Mouse (Mus musculus): ENCODE results near the gene Tcf12. TPM values are rescaled to one million over a fixed set of nuclear protein-coding genes. Genes with fewer than 3 reads are reported as not detected.

Tcf12 gene
- total and polyA plus RNA-seq, 3 experiments: 41.4 to 42.3 (median 41.7) TPM

DNA sequence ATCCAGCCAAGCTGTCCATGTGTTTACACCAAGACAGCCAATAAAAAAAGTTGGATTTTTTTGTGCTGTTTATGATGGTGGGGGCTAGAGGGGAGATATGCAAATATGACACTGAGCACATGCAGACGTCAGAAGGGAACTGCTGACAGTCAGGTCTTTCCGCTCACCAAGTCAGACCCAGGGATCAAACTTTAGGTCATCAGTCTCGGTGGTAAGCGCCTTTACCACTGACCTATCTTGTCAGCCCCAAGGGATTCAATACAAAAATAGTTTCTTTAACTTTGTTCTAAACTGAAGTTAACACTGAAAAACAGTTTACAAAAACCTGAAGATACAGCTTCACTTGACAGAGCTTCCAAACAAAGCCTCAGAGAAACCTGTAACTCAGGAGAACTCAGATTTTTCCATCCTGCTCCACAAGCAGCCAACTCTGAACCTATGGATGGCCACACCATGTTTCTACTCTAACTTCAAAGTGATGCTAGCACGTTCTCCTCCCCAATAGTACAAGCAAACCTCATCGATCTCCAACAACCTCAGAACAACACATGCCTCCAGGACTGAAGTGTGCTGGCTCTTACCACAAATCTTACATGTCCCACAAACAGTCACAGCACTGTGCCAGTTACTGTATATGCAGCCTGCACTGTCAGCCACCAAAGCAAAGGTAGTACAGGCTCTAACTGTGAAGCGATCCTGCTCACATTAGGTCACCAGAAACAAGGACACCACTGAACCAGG, 11.6 kb downstream of the Tcf12 start:
- Histone ChIP-seq H3K27ac (ENCODE audit: insufficient read depth, low read depth) (peak overlapping the region; percentile 89), H3K27me3 (replicated peaks) (no peaks in the 10 kb centered on the region), H3K9me3 (replicated peaks; ENCODE audit: low read length) (no peaks in the 10 kb centered on the region), H3K79me2 (replicated peaks; ENCODE audit: control insufficient read depth, extremely low read depth, insufficient read depth, poor library complexity, severe bottlenecking) (peaks cover 29% of the 10 kb centered on the region), H3K4me2 (ENCODE audit: insufficient read depth, low read depth, poor library complexity, severe bottlenecking) (peak overlapping the region; percentile 64; the same call in 1 of the 2 replicates), H3K36me3 (replicated peaks in 1 of 2; ENCODE audit: control insufficient read depth in 1 of 2, insufficient read depth in 1 of 2, low read length in 1 of 2) (peaks cover 2 to 14% of the 10 kb centered on the region in 2 experiments), H3K4me1 (ENCODE audit: control insufficient read depth in 1 of 2, insufficient read depth in 2 of 2) (peaks cover 12 to 61% of the 10 kb centered on the region in 2 experiments), H3K4me3 (replicated peaks in 1 of 3; ENCODE audit: low read depth in 2 of 3, low read length in 2 of 3, poor library complexity in 1 of 3) (peak overlapping the region in 1 of 3 experiments; percentile 38), H3K9ac (ENCODE audit: insufficient read depth, low read depth) (no peak overlapping the region; the same call in 1 of the 2 replicates)
- peak; percentile 66 for DNase-seq (ENCODE audit: extremely low read depth)
- in situ Hi-C loops (cut with MboI; ENCODE audit: low pct_ligation_motif_present, low pct_unique_long_range_greater_than_20kb, low sequenced_read_pairs): no loop called here
- dilution Hi-C loops (cut with MboI; ENCODE audit: extremely low pct_ligation_motif_present, extremely low pct_unique_long_range_greater_than_20kb, low sequenced_read_pairs): no loop called here
- peak; percentile 75 for TF ChIP-seq IRF4 (IDR thresholded peaks at IDR 0.05; ENCODE audit: low read depth, low read length)
- TF ChIP-seq JUN (IDR thresholded peaks at IDR 0.05; ENCODE audit: insufficient read depth, low read depth, low read length): peak; percentile 38
- peak; percentile 57 for TF ChIP-seq MXI1 (IDR thresholded peaks at IDR 0.05; ENCODE audit: low read depth, low read length)
- TF ChIP-seq EP300 (IDR thresholded peaks at IDR 0.05; ENCODE audit: low read length): peak; percentile 72
- TF ChIP-seq NELFE (IDR thresholded peaks at IDR 0.05; ENCODE audit: low read depth, low read length): no peak
- TF ChIP-seq CHD2 (IDR thresholded peaks at IDR 0.05; ENCODE audit: low read length): peak; percentile 32; the same call in 1 of the 2 replicates
- TF ChIP-seq MYC (IDR thresholded peaks at IDR 0.05; ENCODE audit: low read depth, low read length): peak; percentile 57; the same call in 1 of the 2 replicates
- TF ChIP-seq POLR2A (IDR thresholded peaks at IDR 0.05; ENCODE audit: low read depth, low read length): no peak
- no peak for TF ChIP-seq CTCF (conservative IDR thresholded peaks at IDR 0.05 in 1 of 2, IDR thresholded peaks at IDR 0.05 in 1 of 2; ENCODE audit: low read depth in 2 of 2, low read length in 2 of 2)
- 0 out of 2 replicates have a peak, but pooled peaks have one; percentile 42 for TF ChIP-seq TCF12 (IDR thresholded peaks at IDR 0.05; ENCODE audit: low read depth, low read length)
- no peak for TF ChIP-seq ZC3H11A (IDR thresholded peaks at IDR 0.05; ENCODE audit: low read depth, low read length)
- no peak for TF ChIP-seq RCOR1 (conservative IDR thresholded peaks at IDR 0.05; ENCODE audit: low read depth, low read length)
- no peak for TF ChIP-seq NRF1 (IDR thresholded peaks at IDR 0.05; ENCODE audit: low read depth, low read length)
- no peak for TF ChIP-seq ZKSCAN1 (IDR thresholded peaks at IDR 0.05; ENCODE audit: borderline replicate concordance, low read depth, low read length)
- peak; percentile 88 for TF ChIP-seq BHLHE40 (IDR thresholded peaks at IDR 0.05; ENCODE audit: low read depth, low read length)
- TF ChIP-seq ELF1 (IDR thresholded peaks at IDR 0.05; ENCODE audit: low read depth, low read length): peak; percentile 46; the same call in 1 of the 2 replicates
- peak; percentile 88 for TF ChIP-seq ETS1 (conservative IDR thresholded peaks at IDR 0.05; ENCODE audit: low read depth, low read length)
- TF ChIP-seq ZMIZ1 (IDR thresholded peaks at IDR 0.05; ENCODE audit: low read depth, low read length): no peak
- peak; percentile 90 for TF ChIP-seq MEF2A (IDR thresholded peaks at IDR 0.05; ENCODE audit: borderline replicate concordance, low read depth, low read length)
- no peak for TF ChIP-seq PAX5 (IDR thresholded peaks at IDR 0.05; ENCODE audit: low read length)
- TF ChIP-seq JUND (conservative IDR thresholded peaks at IDR 0.05; ENCODE audit: low read depth, low read length): no peak
- TF ChIP-seq USF2 (conservative IDR thresholded peaks at IDR 0.05; ENCODE audit: low read depth, low read length): no peak
- TF ChIP-seq MAFK (IDR thresholded peaks at IDR 0.05; ENCODE audit: insufficient replicate concordance, low read length): peak; percentile 59; the same call in 1 of the 2 replicates
- TF ChIP-seq POLR2AphosphoS2 (IDR thresholded peaks at IDR 0.05; ENCODE audit: low read depth, low read length): no peak
- peak; percentile 47; the same call in 1 of the 2 replicates for TF ChIP-seq SIN3A (IDR thresholded peaks at IDR 0.05; ENCODE audit: low read length)
- 0 out of 2 replicates have a peak, but pooled peaks have one; percentile 43 for TF ChIP-seq MAX (IDR thresholded peaks at IDR 0.05; ENCODE audit: low read length)
- TF ChIP-seq UBTF (IDR thresholded peaks at IDR 0.05; ENCODE audit: low read depth, low read length): no peak
- peak; percentile 75 for TF ChIP-seq ZNF384 (IDR thresholded peaks at IDR 0.05; ENCODE audit: low read depth, low read length)
- TF ChIP-seq SMC3 (IDR thresholded peaks at IDR 0.05; ENCODE audit: low read depth, low read length): no peak
- TF ChIP-seq E2F4 (IDR thresholded peaks at IDR 0.05; ENCODE audit: insufficient replicate concordance, low read depth, low read length): 0 out of 2 replicates have a peak, but pooled peaks have one; percentile 36
- peak; percentile 93 for TF ChIP-seq MAZ (IDR thresholded peaks at IDR 0.05; ENCODE audit: low read depth, low read length)
- no peak for TF ChIP-seq TBP (conservative IDR thresholded peaks at IDR 0.05; ENCODE audit: low read depth, low read length)
- TF ChIP-seq CHD1 (IDR thresholded peaks at IDR 0.05; ENCODE audit: low read depth, low read length): no peak
- no peak for TF ChIP-seq GABPA (IDR thresholded peaks at IDR 0.05; ENCODE audit: insufficient replicate concordance, low read depth, low read length)
- no peak for TF ChIP-seq RAD21 (IDR thresholded peaks at IDR 0.05; ENCODE audit: low read depth, low read length)
- TF ChIP-seq USF1 (IDR thresholded peaks at IDR 0.05; ENCODE audit: low read depth, low read length): no peak

All from CH12.LX (cell line).